In the genomic region with DNA sequence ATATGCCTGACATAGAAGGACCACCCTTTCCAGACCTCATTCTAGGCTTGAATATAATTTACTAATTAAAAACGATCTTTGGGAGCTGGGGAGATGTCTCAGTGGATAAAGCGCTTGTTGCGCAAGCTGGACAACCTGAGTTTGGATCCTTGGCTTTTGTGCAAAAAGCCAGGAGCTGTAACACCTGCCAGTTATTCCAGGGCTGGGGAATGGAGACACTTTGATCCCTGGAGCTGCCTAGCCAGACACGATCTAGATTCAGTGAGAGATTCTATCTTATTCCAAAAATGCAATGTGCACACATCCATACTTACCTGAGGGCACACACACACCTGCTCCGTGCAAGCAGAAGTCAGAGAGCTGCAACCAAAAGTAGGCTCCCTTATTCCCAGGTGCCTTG, we compare ENCODE assay signal across 29 mouse cellular contexts. TPM values are rescaled to one million over a fixed set of nuclear protein-coding genes. Genes with fewer than 3 reads are reported as not detected.
"Had no signal": no experiment of that assay in that cellular context is flagged by ENCODE, and none has a peak within 500 bp of the region (broad histone marks: within the 10 kb centered on the region; RNA-seq: fewer than 3 reads in every experiment).

No protein-coding gene starts in this region.

- H3K27me3 ChIP-seq: embryonic facial prominence, embryonic 12.5 days; embryonic facial prominence, embryonic 13.5 days; embryonic facial prominence, embryonic 15.5 days; forebrain, embryonic 12.5 days; forebrain, embryonic 13.5 days; forebrain, embryonic 15.5 days had no signal

- ATAC-seq: forebrain, embryonic 13.5 days; forebrain, embryonic 14.5 days; forebrain, embryonic 15.5 days; forebrain, embryonic 16.5 days; forebrain, postnatal 0 days had no signal

- H3K27ac ChIP-seq: embryonic facial prominence, embryonic 10.5 days; embryonic facial prominence, embryonic 12.5 days; embryonic facial prominence, embryonic 13.5 days; embryonic facial prominence, embryonic 15.5 days; forebrain, embryonic 10.5 days; forebrain, embryonic 12.5 days; forebrain, embryonic 13.5 days; forebrain, embryonic 15.5 days; gastrocnemius, adult 2 months; heart, adult 2 months had no signal

- H3K9ac ChIP-seq: embryonic facial prominence, embryonic 12.5 days; embryonic facial prominence, embryonic 13.5 days; embryonic facial prominence, embryonic 15.5 days; forebrain, embryonic 12.5 days; forebrain, embryonic 13.5 days; forebrain, embryonic 15.5 days; forebrain, postnatal 0 days had no signal

- H3K4me2 ChIP-seq: embryonic facial prominence, embryonic 12.5 days; embryonic facial prominence, embryonic 13.5 days; embryonic facial prominence, embryonic 15.5 days; forebrain, embryonic 12.5 days; forebrain, embryonic 13.5 days; forebrain, embryonic 15.5 days had no signal

- DNase-seq: cerebellum, adult 18-20 months; cerebellum, adult 2 months; cerebellum, adult 8-10 months; cerebellum, adult 9-10 months; cerebellum, adult 9-11 months; cerebellum, postnatal 10 days; cerebellum, postnatal 14 days; cerebellum, postnatal 25 days; cerebellum, postnatal 36 days; embryo, embryonic 11 days; forebrain, postnatal 0 days; gastrocnemius, adult 2 months; gastrocnemius, postnatal 10 days; gastrocnemius, postnatal 14 days; gastrocnemius, postnatal 25 days; gastrocnemius, postnatal 36 days; heart, adult 18-20 months; heart, adult 2 months had no signal

- H3K4me3 ChIP-seq: embryonic facial prominence, embryonic 10.5 days; embryonic facial prominence, embryonic 12.5 days; embryonic facial prominence, embryonic 13.5 days; embryonic facial prominence, embryonic 15.5 days; erythroblast, embryonic 14.5 days; forebrain, embryonic 10.5 days; forebrain, embryonic 12.5 days; forebrain, embryonic 13.5 days; forebrain, embryonic 15.5 days; gastrocnemius, adult 2 months; heart, adult 2 months had no signal

- H3K9me3 ChIP-seq: embryonic facial prominence, embryonic 10.5 days; embryonic facial prominence, embryonic 12.5 days; embryonic facial prominence, embryonic 13.5 days; embryonic facial prominence, embryonic 15.5 days; forebrain, embryonic 10.5 days; forebrain, embryonic 12.5 days; forebrain, embryonic 13.5 days; forebrain, embryonic 15.5 days had no signal

- H3K4me1 ChIP-seq: embryonic facial prominence, embryonic 10.5 days; embryonic facial prominence, embryonic 12.5 days; embryonic facial prominence, embryonic 13.5 days; embryonic facial prominence, embryonic 15.5 days; forebrain, embryonic 10.5 days; forebrain, embryonic 12.5 days; forebrain, embryonic 13.5 days; forebrain, embryonic 15.5 days had no signal

RNA-seq across cellular contexts. Expression of a gene that starts 23.3 kb away (rescaled TPM):
- polyA plus RNA-seq: erythroblast, embryonic 14.5 days had no signal
